In genomic region chr6:114901321-114901824, GRCm38 (mm10) we compare ENCODE assay signal across 8 mouse cellular contexts.
DNase-seq lines count a peak whose midpoint lies in the region; ATAC-seq and TF ChIP-seq lines count a peak whose summit lies in the region.

No protein-coding gene starts in this region.

- H3K27me3 ChIP-seq in heart, postnatal 0 days (ENCODE audit: control insufficient read depth, insufficient read depth, low read length), result no peaks in the 10 kb centered on the region
- no peaks in the 10 kb centered on the region for H3K27me3 ChIP-seq in liver, embryonic 15.5 days
- no peaks in the 10 kb centered on the region for H3K27me3 ChIP-seq in neural tube, embryonic 12.5 days (replicated peaks)

- ATAC-seq in CD4-positive, CD25-positive, alpha-beta regulatory T cell, adult 4 months, result no peak
- ATAC-seq in heart, postnatal 0 days (ENCODE audit: insufficient read depth, low read depth), result peak; percentile 42
- ATAC-seq in liver, embryonic 15.5 days (ENCODE audit: insufficient read depth), result peak; percentile 90
- ATAC-seq in neural tube, embryonic 12.5 days (ENCODE audit: low FRiP score, low read depth), result no peak

- H3K36me3 ChIP-seq in heart, postnatal 0 days (replicated peaks; ENCODE audit: control insufficient read depth, insufficient read depth, low read length), result 0 out of 2 replicates have a peak, but pooled peaks cover 8% of the 10 kb centered on the region
- H3K36me3 ChIP-seq in liver, embryonic 15.5 days (replicated peaks), result no peaks in the 10 kb centered on the region; the same call in 1 of the 2 replicates
- H3K36me3 ChIP-seq in neural tube, embryonic 12.5 days, result peaks cover 5% of the 10 kb centered on the region; the same call in 1 of the 2 replicates

- H3K4me3 ChIP-seq in heart, postnatal 0 days (ENCODE audit: low read depth, low read length), result no peak overlapping the region
- peak overlapping the region; percentile 27 for H3K4me3 ChIP-seq in liver, embryonic 15.5 days (replicated peaks)
- no peak overlapping the region for H3K4me3 ChIP-seq in neural tube, embryonic 12.5 days

- H3K4me1 ChIP-seq in heart, postnatal 0 days (ENCODE audit: control insufficient read depth, insufficient read depth), result peaks cover 59% of the 10 kb centered on the region
- H3K4me1 ChIP-seq in liver, embryonic 15.5 days (replicated peaks), result peaks cover 77% of the 10 kb centered on the region
- H3K4me1 ChIP-seq in neural tube, embryonic 12.5 days, result peaks cover 53% of the 10 kb centered on the region

- no peak for TF ChIP-seq EP300 in heart, postnatal 0 days (IDR thresholded peaks at IDR 0.05; ENCODE audit: low read depth)

- TF ChIP-seq CTCF in heart, postnatal 0 days (IDR thresholded peaks at IDR 0.05; ENCODE audit: low read depth), result no peak

- H3K9ac ChIP-seq in heart, postnatal 0 days (replicated peaks; ENCODE audit: low read depth, low read length), result peak overlapping the region; percentile 22; the same call in 1 of the 2 replicates
- peak overlapping the region; percentile 39 for H3K9ac ChIP-seq in liver, embryonic 15.5 days
- H3K9ac ChIP-seq in neural tube, embryonic 12.5 days, result peak overlapping the region; percentile 29; the same call in 1 of the 2 replicates

- WGBS in heart, postnatal 0 days, result 6% methylated on average over 12 of the region's 12 CpGs
- WGBS in liver, embryonic 15.5 days (ENCODE audit: insufficient replicate concordance), result 5% methylated on average over 12 of the region's 12 CpGs
- 4% methylated on average over 12 of the region's 12 CpGs for WGBS in neural tube, embryonic 12.5 days

- H3K9me3 ChIP-seq in heart, postnatal 0 days (replicated peaks; ENCODE audit: control insufficient read depth, low read length), result no peaks in the 10 kb centered on the region
- H3K9me3 ChIP-seq in liver, embryonic 15.5 days (replicated peaks), result no peaks in the 10 kb centered on the region
- 0 out of 2 replicates have a peak, but pooled peaks cover 1% of the 10 kb centered on the region for H3K9me3 ChIP-seq in neural tube, embryonic 12.5 days

- H3K27ac ChIP-seq in heart, postnatal 0 days (ENCODE audit: low read depth), result peak overlapping the region; percentile 69
- H3K27ac ChIP-seq in liver, embryonic 15.5 days (replicated peaks), result peak overlapping the region; percentile 87
- H3K27ac ChIP-seq in neural tube, embryonic 12.5 days, result no peak overlapping the region

- DNase-seq in CD4-positive, CD25-positive, alpha-beta regulatory T cell, adult 2 months (ENCODE audit: low read depth, low spot score), result peak; percentile 45
- peak; percentile 36 for DNase-seq in c-Kit-negative CD71-positive TER-119-positive erythroid progenitor cells, embryonic 14.5 days (ENCODE audit: low read depth, low spot score)
- DNase-seq in heart, postnatal 0 days (ENCODE audit: low spot score), result no peak
- DNase-seq in layer of hippocampus, postnatal 10 days (ENCODE audit: low spot score in 2 of 2), result no peak
- DNase-seq in cerebellum, postnatal 14 days, result no peak

- peak overlapping the region; percentile 48 for H3K4me2 ChIP-seq in heart, postnatal 0 days (ENCODE audit: low read depth, low read length)
- peak overlapping the region; percentile 67 for H3K4me2 ChIP-seq in liver, embryonic 15.5 days
- H3K4me2 ChIP-seq in neural tube, embryonic 12.5 days (replicated peaks), result peak overlapping the region; percentile 41

Comparison
In these comparisons a context has a peak if more than half of its experiments do, and no peak if none do; other contexts are left out.
1. DNase-seq: peak in CD4-positive, CD25-positive, alpha-beta regulatory T cell, adult 2 months (single experiment) and c-Kit-negative CD71-positive TER-119-positive erythroid progenitor cells, embryonic 14.5 days (single experiment); none in heart, postnatal 0 days (single experiment), layer of hippocampus, postnatal 10 days (0 of 2) and cerebellum, postnatal 14 days (0 of 2).
2. ATAC-seq: peak in heart, postnatal 0 days (single experiment) and liver, embryonic 15.5 days (single experiment); none in CD4-positive, CD25-positive, alpha-beta regulatory T cell, adult 4 months (single experiment) and neural tube, embryonic 12.5 days (single experiment).
3. Peak in every context shown above with its lines, with median percentiles within 50 percentile points of each other: H3K4me2 ChIP-seq and H3K9ac ChIP-seq.